ENCODE assay signal across 8 mouse cellular contexts in the genomic region with DNA sequence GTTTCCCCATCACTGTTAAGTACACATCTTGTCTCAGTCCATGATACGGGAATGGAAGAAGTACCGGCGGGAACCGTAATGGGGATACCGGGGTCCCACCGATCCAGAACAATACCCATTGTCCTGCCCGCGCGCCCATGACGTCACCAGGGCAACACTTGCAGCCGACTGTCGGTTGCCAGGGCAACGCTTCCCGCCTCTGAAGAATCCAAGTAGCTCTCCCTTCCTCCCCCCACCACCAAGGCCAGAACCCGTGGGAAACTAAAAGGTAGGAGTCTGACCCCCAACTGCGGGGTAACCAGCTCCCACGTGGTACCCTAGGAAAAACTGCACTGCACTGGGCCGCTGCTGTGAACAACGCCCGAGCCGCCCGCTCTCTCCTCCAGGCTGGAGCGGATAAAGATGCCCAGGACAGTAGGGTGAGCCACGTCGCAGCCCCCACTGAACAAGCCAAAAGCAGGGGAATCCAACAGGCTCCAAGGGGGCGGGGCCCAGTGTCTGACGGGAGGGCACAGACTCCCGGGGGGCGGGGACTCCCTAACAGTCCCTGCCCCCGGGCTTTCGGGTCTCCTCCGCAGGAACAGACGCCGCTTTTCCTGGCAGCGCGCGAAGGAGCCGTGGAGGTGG. TPM values are rescaled to one million over a fixed set of nuclear protein-coding genes. Genes with fewer than 3 reads are reported as not detected.
DNase-seq lines count a peak whose midpoint lies in the region; ATAC-seq and TF ChIP-seq lines count a peak whose summit lies in the region.

No protein-coding gene starts in this region.

- no peaks in the 10 kb centered on the region for H3K9me3 ChIP-seq in heart, embryonic 12.5 days (replicated peaks)
- no peaks in the 10 kb centered on the region for H3K9me3 ChIP-seq in kidney, embryonic 15.5 days (replicated peaks)
- no peaks in the 10 kb centered on the region for H3K9me3 ChIP-seq in midbrain, embryonic 16.5 days (replicated peaks; ENCODE audit: control insufficient read depth, low read length, poor library complexity, severe bottlenecking)

- peak overlapping the region; percentile 83 for H3K4me3 ChIP-seq in bone marrow macrophage, adult 2 months (ENCODE audit: insufficient read depth, low read length)
- H3K4me3 ChIP-seq in embryonic fibroblast, embryonic 13.5 days (ENCODE audit: insufficient read depth, low read length) = peak overlapping the region; percentile 58
- H3K4me3 ChIP-seq in heart, embryonic 12.5 days = peak overlapping the region; percentile 78
- peak overlapping the region; percentile 82 for H3K4me3 ChIP-seq in kidney, embryonic 15.5 days (replicated peaks)
- H3K4me3 ChIP-seq in midbrain, embryonic 16.5 days (ENCODE audit: low read depth, low read length) = peak overlapping the region; percentile 71

- peak; percentile 81 for DNase-seq in CD4-positive helper T cell, adult 2 months (ENCODE audit: low read depth, low spot score)
- peak; percentile 93 for DNase-seq in liver
- DNase-seq in spleen, postnatal 36 days (ENCODE audit: low spot score in 2 of 2) = peak; percentile 53 to 89

- WGBS in heart, embryonic 12.5 days = under 1% methylated on average over 38 of the region's 38 CpGs
- under 1% methylated on average over 38 of the region's 38 CpGs for WGBS in kidney, embryonic 15.5 days
- under 1% methylated on average over 38 of the region's 38 CpGs for WGBS in midbrain, embryonic 16.5 days

- H3K36me3 ChIP-seq in heart, embryonic 12.5 days = no peaks in the 10 kb centered on the region
- H3K36me3 ChIP-seq in kidney, embryonic 15.5 days = no peaks in the 10 kb centered on the region
- no peaks in the 10 kb centered on the region for H3K36me3 ChIP-seq in midbrain, embryonic 16.5 days (ENCODE audit: control insufficient read depth, insufficient read depth, low read length)

- H3K27ac ChIP-seq in bone marrow macrophage, adult 2 months (ENCODE audit: insufficient read depth, low read depth, low read length) = peak overlapping the region; percentile 62
- peak overlapping the region; percentile 74 for H3K27ac ChIP-seq in embryonic fibroblast, embryonic 13.5 days (ENCODE audit: insufficient read depth, low read length)
- H3K27ac ChIP-seq in heart, embryonic 12.5 days (ENCODE audit: poor library complexity, severe bottlenecking) = peak overlapping the region; percentile 94
- peak overlapping the region; percentile 100 for H3K27ac ChIP-seq in kidney, embryonic 15.5 days
- H3K27ac ChIP-seq in midbrain, embryonic 16.5 days (ENCODE audit: low read length) = peak overlapping the region; percentile 100

- H3K9ac ChIP-seq in heart, embryonic 12.5 days = peak overlapping the region; percentile 93
- H3K9ac ChIP-seq in kidney, embryonic 15.5 days = peak overlapping the region; percentile 95
- H3K9ac ChIP-seq in midbrain, embryonic 16.5 days (ENCODE audit: low read depth, low read length) = peak overlapping the region; percentile 90

- H3K27me3 ChIP-seq in heart, embryonic 12.5 days (replicated peaks) = no peaks in the 10 kb centered on the region
- no peaks in the 10 kb centered on the region for H3K27me3 ChIP-seq in kidney, embryonic 15.5 days
- no peaks in the 10 kb centered on the region for H3K27me3 ChIP-seq in midbrain, embryonic 16.5 days (ENCODE audit: control insufficient read depth, insufficient read depth, low read depth, low read length)

- no peak for TF ChIP-seq POLR2A in bone marrow macrophage, adult 2 months (IDR thresholded peaks at IDR 0.05; ENCODE audit: borderline replicate concordance, low read depth, low read length)
- TF ChIP-seq POLR2A in embryonic fibroblast, embryonic 13.5 days (IDR thresholded peaks at IDR 0.05; ENCODE audit: low read depth, low read length) = peak; percentile 64

- H3K4me1 ChIP-seq in bone marrow macrophage, adult 2 months (ENCODE audit: control insufficient read depth, insufficient read depth, low read length) = peaks cover 17% of the 10 kb centered on the region
- peaks cover 3% of the 10 kb centered on the region; the same call in 1 of the 2 replicates for H3K4me1 ChIP-seq in embryonic fibroblast, embryonic 13.5 days (ENCODE audit: control insufficient read depth, insufficient read depth, low read length)
- H3K4me1 ChIP-seq in heart, embryonic 12.5 days (replicated peaks) = peaks cover 46% of the 10 kb centered on the region
- peaks cover 56% of the 10 kb centered on the region for H3K4me1 ChIP-seq in kidney, embryonic 15.5 days
- H3K4me1 ChIP-seq in midbrain, embryonic 16.5 days (ENCODE audit: control insufficient read depth, insufficient read depth, low read length) = peaks cover 32% of the 10 kb centered on the region

- ATAC-seq in heart, embryonic 12.5 days (ENCODE audit: insufficient number of reproducible peaks, low FRiP score) = peak; percentile 84
- peak; percentile 81 for ATAC-seq in kidney, embryonic 15.5 days (replicated peaks; ENCODE audit: low FRiP score)
- peak; percentile 77 for ATAC-seq in midbrain, embryonic 16.5 days

- H3K4me2 ChIP-seq in heart, embryonic 12.5 days = peak overlapping the region; percentile 97
- H3K4me2 ChIP-seq in kidney, embryonic 15.5 days = peak overlapping the region; percentile 96
- H3K4me2 ChIP-seq in midbrain, embryonic 16.5 days (ENCODE audit: low read length) = peak overlapping the region; percentile 85

- TF ChIP-seq CTCF in bone marrow macrophage, adult 2 months (IDR thresholded peaks at IDR 0.05; ENCODE audit: low read depth, low read length) = no peak
- TF ChIP-seq CTCF in embryonic fibroblast, embryonic 13.5 days (IDR thresholded peaks at IDR 0.05; ENCODE audit: borderline replicate concordance, insufficient read depth, low read length) = no peak

RNA-seq across cellular contexts. Expression of gene Gpsm3, which starts 2.7 kb away (rescaled TPM):
- polyA plus RNA-seq in bone marrow macrophage, adult 2 months (2012; ENCODE audit: insufficient read depth, insufficient read length, missing spikeins) = 217 and 244 TPM in 2 replicates
- 0.99 and 1.0 TPM in 2 replicates for polyA plus RNA-seq in embryonic fibroblast, embryonic 13.5 days (2011; ENCODE audit: insufficient read length, low read depth, missing spikeins)
- 4.4 and 4.6 TPM in 2 replicates for polyA plus RNA-seq in heart, embryonic 12.5 days (2016; fragmentation: Nextera tagmentation; extraction: Ambion mirVana)
- 20.8 and 22.6 TPM in 2 replicates for polyA plus RNA-seq in kidney, embryonic 15.5 days (2015; fragmentation: Nextera tagmentation; extraction: Ambion mirVana)
- polyA plus RNA-seq in midbrain, embryonic 16.5 days (2015; fragmentation: Nextera tagmentation; extraction: Ambion mirVana) = 3.9 and 4.3 TPM in 2 replicates

RNA-seq across cellular contexts. Expression of gene Pbx2, which starts 4.2 kb away (rescaled TPM):
- polyA plus RNA-seq in bone marrow macrophage, adult 2 months (2012; ENCODE audit: insufficient read depth, insufficient read length, missing spikeins) = 85.9 and 90.0 TPM in 2 replicates
- 38.2 and 43.9 TPM in 2 replicates for polyA plus RNA-seq in embryonic fibroblast, embryonic 13.5 days (2011; ENCODE audit: insufficient read length, low read depth, missing spikeins)
- 13.0 and 13.2 TPM in 2 replicates for polyA plus RNA-seq in heart, embryonic 12.5 days (2016; fragmentation: Nextera tagmentation; extraction: Ambion mirVana)
- polyA plus RNA-seq in kidney, embryonic 15.5 days (2015; fragmentation: Nextera tagmentation; extraction: Ambion mirVana) = 14.9 and 16.7 TPM in 2 replicates
- 9.4 and 9.7 TPM in 2 replicates for polyA plus RNA-seq in midbrain, embryonic 16.5 days (2015; fragmentation: Nextera tagmentation; extraction: Ambion mirVana)

RNA-seq across cellular contexts. Expression of gene Ager, which starts 10.8 kb away (rescaled TPM):
- 1.3 and 2.2 TPM in 2 replicates for polyA plus RNA-seq in bone marrow macrophage, adult 2 months (2012; ENCODE audit: insufficient read depth, insufficient read length, missing spikeins)
- 0.70 and 0.83 TPM in 2 replicates for polyA plus RNA-seq in embryonic fibroblast, embryonic 13.5 days (2011; ENCODE audit: insufficient read length, low read depth, missing spikeins)
- polyA plus RNA-seq in heart, embryonic 12.5 days (2016; fragmentation: Nextera tagmentation; extraction: Ambion mirVana) = 3.8 TPM in 2 replicates
- polyA plus RNA-seq in kidney, embryonic 15.5 days (2015; fragmentation: Nextera tagmentation; extraction: Ambion mirVana) = 6.5 and 7.5 TPM in 2 replicates
- 0.95 and 1.1 TPM in 2 replicates for polyA plus RNA-seq in midbrain, embryonic 16.5 days (2015; fragmentation: Nextera tagmentation; extraction: Ambion mirVana)

RNA-seq across cellular contexts. Expression of gene Rnf5, which starts 16.6 kb away (rescaled TPM):
- polyA plus RNA-seq in bone marrow macrophage, adult 2 months (2012; ENCODE audit: insufficient read depth, insufficient read length, missing spikeins) = 110 and 116 TPM in 2 replicates
- polyA plus RNA-seq in embryonic fibroblast, embryonic 13.5 days (2011; ENCODE audit: insufficient read length, low read depth, missing spikeins) = 34.1 and 41.0 TPM in 2 replicates
- 123 and 126 TPM in 2 replicates for polyA plus RNA-seq in heart, embryonic 12.5 days (2016; fragmentation: Nextera tagmentation; extraction: Ambion mirVana)
- 166 and 168 TPM in 2 replicates for polyA plus RNA-seq in kidney, embryonic 15.5 days (2015; fragmentation: Nextera tagmentation; extraction: Ambion mirVana)
- polyA plus RNA-seq in midbrain, embryonic 16.5 days (2015; fragmentation: Nextera tagmentation; extraction: Ambion mirVana) = 291 and 298 TPM in 2 replicates

RNA-seq across cellular contexts. Expression of gene Agpat1, which starts 17.2 kb away (rescaled TPM):
- polyA plus RNA-seq in bone marrow macrophage, adult 2 months (2012; ENCODE audit: insufficient read depth, insufficient read length, missing spikeins) = 93.0 and 101 TPM in 2 replicates
- 97.5 and 109 TPM in 2 replicates for polyA plus RNA-seq in embryonic fibroblast, embryonic 13.5 days (2011; ENCODE audit: insufficient read length, low read depth, missing spikeins)
- polyA plus RNA-seq in heart, embryonic 12.5 days (2016; fragmentation: Nextera tagmentation; extraction: Ambion mirVana) = 52.5 and 52.8 TPM in 2 replicates
- 60.8 and 72.2 TPM in 2 replicates for polyA plus RNA-seq in kidney, embryonic 15.5 days (2015; fragmentation: Nextera tagmentation; extraction: Ambion mirVana)
- 118 TPM in 2 replicates for polyA plus RNA-seq in midbrain, embryonic 16.5 days (2015; fragmentation: Nextera tagmentation; extraction: Ambion mirVana)

Comparison
In these comparisons a context has a peak if more than half of its experiments do, and no peak if none do; other contexts are left out.
1. Peak in every context shown above with its lines: DNase-seq, ATAC-seq, H3K4me3 ChIP-seq and H3K27ac ChIP-seq.